Mouse (Mus musculus) ES-Bruce4 (cell line): Measurements from ENCODE around the gene Ctnnd1.

Source experiments
- EP300 ChIP-seq: IDR thresholded peaks from 2 replicates; pipeline ENCODE4 v1.6.1; 2011; ENCODE audit warnings: low read depth, low read length; ENCODE audit not compliant: insufficient read depth
- POLR2A ChIP-seq: IDR thresholded peaks from one replicate; pipeline ENCODE4 v1.8.1; 2011; ENCODE audit warnings: low read length; ENCODE audit not compliant: insufficient read depth

GRCm38 (mm10) chr2:84634934-84635482 lies 15.6 kb downstream of the Ctnnd1 start:
- TF ChIP-seq EP300: peak; percentile 70; the same call in 1 of the 2 replicates
- TF ChIP-seq POLR2A: no peak
